Mouse (Mus musculus) frontal cortex, adult 2 months (tissue): ENCODE measurements around the gene Eif1b. TPM values are rescaled to one million over a fixed set of nuclear protein-coding genes. Genes with fewer than 3 reads are reported as not detected.
"Not testable (repeated sequence)": the region's sequence is repeated elsewhere in the genome, so short reads cannot be mapped to it uniquely, and the experiment has no call there.

Experiments
- DNase-seq, 2 experiments: peaks; one replicate each; pipeline ENCODE4 v3.0.0; 2022; ENCODE audit warnings: low spot score in 1 of 2; ENCODE audit errors: extremely low spot score in 1 of 2
- polyA plus RNA-seq: library from polyadenylated mRNA; depleted of rRNA; stranded (reverse); fragments of >200 nt; gene quantifications from 2 replicates; pipeline ENCODE4 v1.2.3, GENCODE M21; 2012; rRNA removed

The Eif1b gene
- polyA plus RNA-seq, 1 experiment: 150 TPM

- peak; percentile 48 to 68 for DNase-seq
These were observed 27.6 kb downstream of the Eif1b start for GRCm38 (mm10) chr9:120519469-120520125.

DNA sequence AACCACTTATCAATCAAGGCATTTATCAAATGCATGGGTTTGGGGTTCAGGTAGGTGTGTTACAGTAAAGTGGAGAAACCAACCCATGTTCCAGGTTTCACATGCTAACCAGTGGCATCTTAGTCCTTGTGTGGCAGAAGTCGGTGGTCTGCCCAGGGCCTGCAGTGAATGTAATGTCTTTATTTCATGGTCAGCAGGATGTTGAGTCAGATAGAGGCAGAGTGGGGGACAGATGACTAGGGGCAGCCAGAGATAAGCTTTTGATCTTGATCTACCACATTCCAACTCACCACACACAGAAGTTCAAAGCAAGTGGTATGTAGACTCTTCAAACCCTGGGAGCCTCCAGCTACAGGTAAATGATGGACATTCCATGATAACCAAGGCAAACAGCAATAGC is 29.1 kb downstream of the Eif1b start:
- no peak for DNase-seq

DNA sequence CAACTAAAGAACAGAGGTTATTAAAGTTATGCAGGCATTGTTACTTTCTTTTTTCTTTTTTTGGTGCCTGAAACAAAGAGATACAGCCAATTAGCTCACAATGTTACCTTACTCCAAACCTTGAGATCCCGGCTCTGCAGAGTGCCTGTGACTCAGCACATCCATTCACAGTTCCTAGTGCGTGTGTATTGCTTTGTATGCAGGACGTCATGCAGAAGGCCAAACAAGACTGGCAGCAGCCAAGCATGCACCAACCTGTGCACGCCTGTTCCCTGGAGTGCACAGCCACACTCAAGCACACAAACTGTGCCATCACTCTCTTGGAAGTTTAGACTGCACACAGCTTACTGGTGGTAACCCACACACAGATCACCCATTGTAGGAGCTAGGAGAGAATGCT is 35.2 kb downstream of the Eif1b start:
- no peak for DNase-seq

- DNase-seq: no peak
These were observed 35.9 kb downstream of the Eif1b start for GRCm38 (mm10) chr9:120527919-120528318.

DNA sequence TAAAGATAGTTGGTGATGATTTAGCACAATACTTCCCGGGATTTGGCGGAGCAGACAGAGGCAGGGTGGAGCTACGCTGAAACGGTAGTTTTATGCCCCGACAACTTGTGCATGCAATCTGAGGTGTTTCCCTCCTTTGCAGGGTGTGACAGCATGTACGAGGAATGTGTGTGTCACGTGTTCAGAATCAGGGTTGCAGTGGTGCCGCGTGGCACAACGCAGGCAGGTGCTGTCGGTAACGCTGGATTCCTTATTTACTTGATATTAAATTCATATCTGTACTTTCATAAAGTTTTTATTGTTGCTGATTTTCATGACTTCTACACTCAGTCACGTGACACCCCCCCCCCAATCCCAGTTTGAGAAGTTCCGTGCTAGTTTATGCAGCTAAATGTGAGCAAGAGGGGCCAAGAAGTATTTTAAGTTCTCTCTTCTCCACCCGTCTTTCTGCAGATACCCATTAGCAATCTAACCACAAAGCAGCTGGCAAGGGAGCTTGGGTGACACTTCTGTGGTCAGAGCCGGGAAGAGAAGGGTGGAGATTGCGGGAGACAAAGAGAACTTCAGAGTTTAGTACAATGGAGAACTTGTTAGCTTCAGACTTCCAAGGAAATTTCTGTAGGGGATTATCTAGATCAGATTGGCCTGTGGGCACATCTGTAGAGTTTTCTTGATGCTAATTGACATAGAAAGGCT is 36.9 kb downstream of the Eif1b start:
- no peak for DNase-seq

GRCm38 (mm10) chr9:120530471-120530870 is 38.4 kb downstream of the Eif1b start:
- no peak for DNase-seq

DNA sequence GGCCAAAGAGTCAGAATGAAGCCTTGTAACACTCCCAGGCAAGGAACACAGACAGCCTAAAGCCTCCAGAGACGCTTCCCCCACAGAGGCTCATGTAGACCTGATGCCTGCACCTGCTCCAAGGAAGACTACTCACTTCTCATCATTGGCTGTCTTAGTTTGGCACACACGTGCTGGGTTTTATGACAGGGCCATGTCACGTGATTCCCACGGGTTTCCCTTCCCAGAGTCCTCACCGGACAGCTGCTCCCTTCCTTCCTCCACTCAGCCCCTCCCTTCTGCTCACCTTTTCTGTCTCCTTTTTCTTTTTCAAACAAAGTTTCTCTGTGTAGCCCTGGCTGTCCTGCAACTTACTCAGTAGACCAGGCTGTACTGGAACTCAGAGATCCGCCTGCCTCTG is 40.0 kb downstream of the Eif1b start:
- no peak for DNase-seq

DNA sequence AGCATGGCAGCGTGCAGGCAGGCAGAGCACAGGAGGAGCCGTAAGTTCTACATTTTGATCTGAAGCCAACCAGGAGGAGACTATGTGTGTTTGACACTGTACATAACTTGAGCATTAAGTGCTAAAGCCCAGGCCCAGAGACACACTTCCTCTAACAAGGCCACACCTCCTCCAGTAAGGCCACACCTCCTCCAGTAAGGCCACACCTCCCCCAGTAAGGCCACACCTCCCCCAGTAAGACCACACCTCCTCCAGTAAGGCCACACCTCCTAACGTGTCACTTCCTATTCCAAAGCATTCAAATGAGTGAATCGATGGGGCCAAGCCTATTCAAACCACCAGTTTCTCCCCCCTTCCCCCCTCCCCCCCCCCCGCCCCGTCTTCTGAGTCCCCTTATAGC is 40.7 kb downstream of the Eif1b start:
- DNase-seq: no peak

- not testable (repeated sequence) for DNase-seq
These were observed 41.5 kb downstream of the Eif1b start for GRCm38 (mm10) chr9:120533446-120533950.

GRCm38 (mm10) chr9:120539662-120540251 is 47.7 kb downstream of the Eif1b start, which contains the start of gene Entpd3:
Gene Entpd3, plus strand, starts transcription at chr9:120539818.
- DNase-seq: peak in 1 of 2 experiments; percentile 33

GRCm38 (mm10) chr9:120541411-120541810 is 49.4 kb downstream of the Eif1b start:
- DNase-seq: no peak

DNA sequence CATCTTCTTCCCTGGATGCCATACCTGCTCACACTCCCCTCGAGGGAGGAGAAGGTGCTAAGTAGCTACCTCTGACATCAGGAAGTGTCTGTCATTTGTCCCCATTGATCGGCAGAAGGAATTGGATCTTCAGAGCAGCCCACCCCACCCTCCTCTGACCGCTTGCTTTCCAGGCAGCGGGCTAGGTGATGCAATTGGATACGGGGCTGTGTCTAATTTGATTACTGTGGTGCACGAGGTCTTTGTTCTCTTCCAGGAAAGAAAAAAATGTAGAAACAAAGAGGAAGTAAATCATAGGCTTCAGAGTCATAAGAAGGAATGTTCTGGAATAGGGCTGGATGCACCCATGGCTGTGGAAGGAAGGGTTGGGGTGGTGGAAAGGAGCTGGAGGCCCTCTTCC is 50.2 kb downstream of the Eif1b start:
- no peak for DNase-seq

Other genes with a start within 250 kb of the Eif1b start
- gene Myrip, start 190.7 kb upstream of the Eif1b start, polyA plus RNA-seq: 27.7 and 30.2 TPM in 2 replicates
- gene Entpd3, start 47.6 kb downstream of the Eif1b start, polyA plus RNA-seq: 5.7 and 6.0 TPM in 2 replicates
- gene Rpl14, start 79.2 kb downstream of the Eif1b start, polyA plus RNA-seq: 303 and 382 TPM in 2 replicates